Mouse (Mus musculus) retina, postnatal 7 days (tissue): ENCODE results near the gene Mad2l1bp.
A peak's percentile ranks its signal among the peaks of the same experiment; 100 is the strongest.

ENCODE experiments used
- DNase-seq: peaks from one replicate; pipeline ENCODE4 v3.0.0-alpha.2; 2012; ENCODE audit warnings: low read depth, low spot score

Gene Mad2l1bp

DNA sequence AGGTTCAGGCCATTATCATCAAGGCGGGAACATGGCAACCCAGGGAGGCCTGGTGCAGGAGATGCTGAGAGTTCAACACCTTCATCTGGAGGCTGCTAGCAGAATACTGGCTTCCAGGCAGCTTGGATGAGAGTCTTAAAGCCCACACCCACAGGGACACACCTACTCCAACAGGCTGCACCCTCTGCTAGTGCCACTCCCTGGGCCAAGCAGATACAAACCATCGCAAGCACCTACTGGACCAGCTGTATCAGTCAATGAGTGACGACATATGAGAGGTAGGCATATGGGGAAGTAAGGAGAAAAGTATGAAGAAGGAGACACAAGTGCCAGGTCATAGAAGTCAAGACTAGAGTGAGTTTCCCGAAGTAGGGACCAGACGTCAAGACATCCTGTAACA is 3.3 kb upstream of the Mad2l1bp start:
- no peak for DNase-seq

DNA sequence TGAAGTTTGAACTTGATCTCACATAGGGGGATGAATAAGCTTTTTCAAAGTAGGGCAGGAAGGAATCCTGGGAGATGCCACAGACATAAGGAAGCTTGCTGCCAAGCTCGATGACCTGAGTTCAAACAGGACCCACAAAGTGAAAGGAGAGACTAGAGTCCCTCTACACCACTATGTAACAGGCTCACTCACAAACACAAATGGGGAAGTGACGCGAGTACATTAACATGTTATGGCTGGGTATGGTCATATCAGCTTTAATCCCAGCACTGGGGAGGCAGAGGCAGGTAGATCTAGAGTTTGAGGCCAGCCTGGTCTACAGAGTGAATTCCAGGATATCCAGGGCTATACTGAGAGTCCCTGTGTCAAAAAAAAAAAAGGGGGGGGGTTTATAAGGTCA is 983 bp upstream of the Mad2l1bp start:
- no peak for DNase-seq

- no peak for DNase-seq
Observed at GRCm38 (mm10) chr17:46143578-46144423, 9.6 kb downstream of the Mad2l1bp start, which contains the start of gene Rsph9. Rsph9 (minus strand) TSS chr17:46144216.

GRCm38 (mm10) chr17:46139872-46140271 is 13.5 kb downstream of the Mad2l1bp start:
- DNase-seq: no peak

DNA sequence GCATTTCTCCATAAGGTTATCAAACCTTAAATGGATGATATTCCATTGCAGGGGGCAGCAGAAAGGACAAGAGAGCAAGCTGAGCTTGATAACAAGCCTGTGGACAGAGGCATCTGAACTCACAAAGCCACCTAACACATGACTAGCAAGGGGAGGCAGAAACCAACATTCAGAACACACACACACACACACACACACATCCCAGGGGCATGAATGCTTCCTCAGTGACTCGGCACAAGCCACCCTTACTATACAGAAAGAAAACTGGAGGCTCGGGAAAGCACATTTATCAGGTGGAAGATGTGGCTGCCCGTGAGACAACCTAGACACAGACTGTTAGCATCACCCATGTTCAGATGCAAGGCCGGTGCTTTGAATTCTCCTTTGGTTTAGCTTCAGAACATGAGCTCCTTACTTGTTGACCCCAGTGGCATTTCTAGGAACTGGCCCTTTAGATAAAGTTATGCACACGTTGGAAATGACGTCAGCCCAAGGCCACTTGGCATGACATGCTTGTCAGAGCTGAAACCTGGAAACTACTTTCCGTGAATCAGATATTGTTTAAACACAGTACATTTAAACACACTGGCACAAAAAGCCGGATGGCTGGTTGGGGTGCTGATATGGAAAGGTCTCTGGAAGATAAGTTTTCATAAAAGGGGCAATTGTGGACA is 14.7 kb downstream of the Mad2l1bp start:
- DNase-seq: no peak

GRCm38 (mm10) chr17:46132862-46133261 is 20.5 kb downstream of the Mad2l1bp start:
- DNase-seq: no peak

- DNase-seq: peak; percentile 61
Observed at GRCm38 (mm10) chr17:46132058-46132718, 21.2 kb downstream of the Mad2l1bp start.

DNA sequence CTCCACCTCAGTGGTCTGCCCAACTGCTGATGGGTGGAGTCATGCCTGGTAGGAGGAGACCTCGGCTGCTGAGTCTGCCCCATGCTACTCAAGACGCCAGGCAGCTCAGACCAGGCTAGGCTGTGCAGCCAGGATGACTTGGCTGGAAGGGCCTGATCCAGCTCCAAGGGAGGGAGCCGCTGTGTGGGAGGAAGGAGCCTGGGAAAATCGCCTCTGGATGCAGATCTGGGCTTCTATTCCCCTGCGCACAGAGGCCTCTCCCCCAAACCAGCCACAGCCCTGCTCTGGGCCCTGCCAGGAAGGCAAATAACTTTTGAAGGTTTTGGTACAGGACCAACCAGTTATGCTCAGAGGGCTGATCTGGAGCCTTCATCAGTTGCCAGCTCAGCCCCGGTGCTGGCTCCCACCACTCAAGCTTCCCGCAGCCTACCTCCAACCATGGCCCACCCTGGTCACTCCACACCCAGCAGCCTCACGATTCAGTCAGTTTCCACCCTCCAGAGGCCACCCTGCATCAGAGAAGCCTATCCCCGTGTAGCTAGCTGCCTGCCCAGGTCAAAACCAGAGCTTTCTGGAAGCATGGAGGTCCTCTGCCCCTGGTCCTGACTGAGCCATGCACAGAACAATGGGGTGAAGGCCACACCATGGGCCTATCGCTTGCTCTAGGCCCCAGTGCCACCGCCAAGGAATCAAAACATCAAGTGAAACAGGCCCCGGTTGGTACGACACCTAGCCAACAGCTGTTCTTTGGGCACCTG is 23.4 kb downstream of the Mad2l1bp start:
- no peak for DNase-seq

- no peak for DNase-seq
Observed at GRCm38 (mm10) chr17:46127814-46128493, 25.4 kb downstream of the Mad2l1bp start.

- no peak for DNase-seq
Observed at GRCm38 (mm10) chr17:46126608-46127007, 26.7 kb downstream of the Mad2l1bp start.

- DNase-seq: no peak
Observed at GRCm38 (mm10) chr17:46123953-46124700, 29.2 kb downstream of the Mad2l1bp start.

GRCm38 (mm10) chr17:46123285-46123684 is 30.1 kb downstream of the Mad2l1bp start:
- DNase-seq: no peak

- no peak for DNase-seq
Observed at GRCm38 (mm10) chr17:46122791-46123190, 30.6 kb downstream of the Mad2l1bp start.

DNA sequence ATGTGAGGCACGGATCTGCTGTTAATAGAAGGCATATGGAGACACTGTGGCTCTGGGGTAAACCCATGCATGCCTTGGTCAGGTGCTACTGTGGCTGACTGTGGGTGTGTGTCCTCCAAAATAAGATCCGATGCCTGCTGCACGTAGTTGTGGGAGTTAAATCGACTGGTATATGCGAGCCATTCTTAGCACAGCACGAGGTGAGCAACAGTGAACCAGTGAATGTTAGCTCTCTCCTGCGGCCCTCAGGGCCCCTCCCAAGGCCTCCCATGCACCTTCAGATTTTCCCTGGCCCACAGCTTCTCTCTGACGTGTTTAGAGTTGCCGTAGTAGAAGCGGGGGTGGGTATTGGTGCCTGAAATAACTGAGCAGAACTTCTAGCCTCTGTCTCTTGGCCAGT is 33.7 kb downstream of the Mad2l1bp start:
- no peak for DNase-seq

DNA sequence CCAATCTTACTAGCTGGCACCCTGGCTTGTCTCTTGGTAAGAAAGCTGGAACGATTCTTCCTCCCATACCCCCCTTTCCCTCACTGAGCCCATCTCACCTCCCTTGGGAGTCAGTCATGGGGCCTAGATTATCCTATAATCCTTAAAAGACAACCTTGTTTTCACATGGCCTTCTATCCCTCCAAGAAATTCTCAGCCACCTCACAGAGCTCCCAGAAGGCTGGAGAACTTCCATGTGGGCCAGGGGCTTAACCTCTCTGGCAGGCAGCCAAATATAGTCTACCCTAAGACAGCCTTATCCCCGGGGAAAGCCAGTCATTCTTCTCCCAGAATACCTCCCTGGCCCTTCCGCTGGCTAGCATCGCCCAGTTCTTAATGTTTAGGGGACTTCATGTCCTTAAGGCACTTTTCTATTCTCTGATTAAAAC is 34.9 kb downstream of the Mad2l1bp start:
- peak; percentile 67 for DNase-seq

DNA sequence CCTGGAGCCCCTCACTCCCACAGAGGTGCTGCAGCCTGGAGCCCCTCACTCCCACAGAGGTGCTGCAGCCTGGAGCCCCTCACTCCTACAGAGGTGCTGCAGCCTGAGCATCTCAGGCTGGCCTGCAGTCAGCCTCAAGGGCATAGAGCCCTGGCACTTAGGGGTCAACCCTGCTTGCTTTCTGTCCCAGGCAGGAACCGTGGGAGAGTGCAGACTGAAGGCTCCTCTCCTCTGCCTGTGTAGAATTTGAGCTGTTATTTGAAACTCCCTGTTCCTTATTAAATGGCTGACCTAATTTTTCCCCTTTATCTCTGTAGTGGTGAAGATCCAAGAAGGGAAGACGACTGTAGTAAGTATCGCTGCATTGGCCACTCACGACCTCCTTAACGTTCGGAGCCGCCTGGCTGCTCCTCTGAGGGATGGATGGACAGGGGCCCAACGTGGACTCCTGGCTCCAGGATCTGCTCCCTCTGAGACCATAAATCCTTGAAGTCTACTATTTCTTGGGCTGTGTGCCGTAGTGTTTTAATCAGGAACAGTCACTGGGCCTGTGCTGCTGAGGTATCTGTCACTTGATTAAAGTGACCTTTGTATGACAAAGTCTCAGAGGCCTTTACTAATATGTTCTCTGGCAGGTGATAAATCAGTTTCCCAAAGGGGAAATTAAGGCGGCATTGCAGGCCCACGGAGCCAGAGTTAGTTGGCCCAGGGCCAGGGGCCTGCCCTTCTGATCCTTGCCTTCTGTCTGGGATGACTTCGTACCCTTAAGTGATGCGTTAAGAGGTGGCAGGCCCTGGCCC is 35.5 kb downstream of the Mad2l1bp start:
- DNase-seq: no peak

DNA sequence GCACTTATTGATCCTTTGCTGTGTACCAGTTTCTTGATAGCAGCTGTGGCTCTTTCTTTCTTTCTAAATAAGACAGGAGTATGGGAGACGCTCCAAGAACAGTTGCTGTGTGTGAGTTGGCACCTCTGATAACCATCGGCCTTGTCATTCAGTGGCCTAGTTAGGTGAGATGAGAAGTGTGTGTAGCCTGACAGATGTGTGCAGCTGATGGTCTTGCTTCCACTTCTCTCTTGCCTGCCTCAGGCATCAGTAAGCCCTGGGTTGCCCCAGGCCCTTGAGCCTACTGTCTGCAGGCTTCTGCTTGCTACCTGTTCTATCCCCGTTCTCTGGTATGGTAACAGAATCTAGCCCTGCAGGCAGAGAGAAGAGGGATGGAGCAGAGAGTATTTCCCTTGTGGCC is 36.5 kb downstream of the Mad2l1bp start:
- no peak for DNase-seq

GRCm38 (mm10) chr17:46116138-46116537 is 37.2 kb downstream of the Mad2l1bp start:
- no peak for DNase-seq

DNA sequence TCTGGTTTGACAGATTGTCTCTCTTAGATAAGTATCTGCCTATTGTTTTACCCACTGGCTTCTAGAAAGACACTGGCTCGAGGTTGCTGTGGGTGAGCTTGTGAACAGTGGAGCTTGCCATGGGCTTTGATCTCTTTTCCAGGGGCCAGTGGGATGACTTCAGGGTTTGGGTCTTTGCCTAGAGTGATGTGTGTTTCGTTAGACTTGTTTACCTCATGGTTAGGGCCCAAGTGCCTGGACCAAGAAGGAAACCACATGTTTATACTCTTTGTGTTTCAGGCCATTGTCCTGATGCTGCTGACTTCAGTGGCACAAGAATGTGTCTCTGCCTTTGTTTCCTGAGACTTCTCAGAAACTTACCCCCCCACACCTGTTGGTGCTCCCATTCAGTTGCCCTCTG is 37.9 kb downstream of the Mad2l1bp start:
- DNase-seq: no peak
